Mouse (Mus musculus): ENCODE results near the gene Rexo4. TPM values are rescaled to one million over a fixed set of nuclear protein-coding genes. Genes with fewer than 3 reads are reported as not detected.

Gene Rexo4
- 24.7 and 25.0 TPM in 2 replicates for polyA plus RNA-seq (2014; fragmentation: Nextera tagmentation; extraction: Ambion mirVana)

DNA sequence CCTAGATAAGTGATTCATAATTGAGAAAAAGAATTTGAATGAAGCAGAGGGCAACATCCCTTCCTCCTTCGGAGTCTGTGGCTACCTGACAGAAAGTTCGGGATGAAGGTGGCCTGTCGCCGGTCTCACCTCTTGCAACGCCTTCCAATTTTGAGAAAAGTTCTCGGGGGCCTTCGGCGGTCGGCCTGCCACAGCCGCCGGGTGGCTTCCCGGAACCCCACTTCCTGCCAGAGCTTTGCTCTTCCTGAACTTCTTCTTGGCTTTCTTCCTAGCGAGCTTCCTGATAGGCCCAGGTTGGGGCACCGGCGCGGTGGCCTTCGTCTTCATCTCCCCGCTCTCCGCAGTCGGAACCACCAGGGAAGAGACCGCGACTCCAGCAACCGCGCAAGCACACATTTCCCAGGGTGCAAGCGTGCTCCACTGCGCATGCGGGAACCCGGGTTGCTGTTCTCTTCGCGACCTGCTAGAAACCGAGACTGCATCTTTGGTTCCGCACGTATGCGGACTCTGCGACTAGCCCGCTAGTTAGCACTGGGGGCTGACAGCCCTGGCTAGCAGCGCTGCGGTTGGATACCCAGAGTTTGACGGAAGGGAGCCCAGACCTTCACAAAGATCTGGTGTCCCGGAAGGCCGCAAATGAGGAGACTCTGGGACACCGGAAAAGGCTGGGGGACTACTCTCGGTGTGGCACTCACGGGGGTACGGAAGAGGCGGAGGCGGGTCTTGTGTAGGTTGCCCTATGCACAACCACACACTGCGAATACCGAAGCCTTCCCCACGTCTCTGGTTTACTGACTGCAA, at the start of gene Rexo4:
Gene Rexo4 (minus strand): TSS at position 464 of the 801 bp plus-strand sequence.
- ATAC-seq (ENCODE audit: insufficient number of reproducible peaks, insufficient read depth, low FRiP score, low read depth), result peak; percentile 86
- Histone ChIP-seq H3K27ac (replicated peaks in 1 of 2; ENCODE audit: control insufficient read depth in 1 of 2, insufficient read depth in 1 of 2, low read depth in 2 of 2, low read length in 2 of 2) (peak within 1 kb of the TSS; percentile 99), H3K4me1 (ENCODE audit: control insufficient read depth in 2 of 2, insufficient read depth in 2 of 2, low read length in 2 of 2) (peaks cover 0 to 15% of the 10 kb centered on the region in 2 experiments; a peak in 3 of 4 replicates), H3K27me3 (ENCODE audit: control insufficient read depth, insufficient read depth, low read length) (no peaks in the 10 kb centered on the region), H3K4me2 (ENCODE audit: low read length) (peak within 1 kb of the TSS; percentile 93), H3K9ac (ENCODE audit: low read length) (peak within 1 kb of the TSS; percentile 88), H3K36me3 (ENCODE audit: control insufficient read depth, insufficient read depth, low read length) (peaks cover 28% of the 10 kb centered on the region), H3K4me3 (ENCODE audit: control insufficient read depth in 1 of 2, insufficient read depth in 1 of 2, low read depth in 1 of 2, low read length in 2 of 2) (peak within 1 kb of the TSS; percentile 68 to 85), H3K9me3 (ENCODE audit: control insufficient read depth, low read length) (no peaks in the 10 kb centered on the region)
- under 1% methylated on average over 50 of the region's 50 CpGs for WGBS

DNA sequence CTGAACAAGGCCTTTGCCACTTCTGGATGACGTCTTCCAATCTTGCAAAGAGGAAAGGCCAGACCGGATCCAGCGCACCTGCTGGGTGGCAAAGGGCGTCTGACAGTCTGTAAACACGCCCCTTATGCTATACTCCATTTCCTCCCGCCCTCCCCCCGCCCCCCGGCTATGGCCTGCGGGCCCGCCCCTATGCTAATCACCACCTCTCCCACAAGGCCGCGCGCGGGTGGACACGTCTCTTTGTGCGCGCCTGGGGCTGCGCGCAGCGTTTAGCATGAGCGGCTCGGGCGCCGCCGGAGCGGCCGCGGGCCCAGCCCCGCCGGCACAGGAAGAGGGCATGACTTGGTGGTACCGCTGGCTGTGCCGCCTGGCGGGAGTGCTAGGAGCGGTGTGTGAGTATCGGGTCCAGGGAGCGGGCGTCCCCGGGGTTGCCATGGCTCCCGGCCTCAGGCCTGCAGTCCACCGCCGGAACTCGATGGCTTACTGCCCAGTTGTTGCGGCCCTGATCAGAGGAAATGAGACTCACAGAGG, 45.6 kb upstream of the Rexo4 start, which contains the start of gene Cacfd1:
Gene Cacfd1 (plus strand): TSS at position 213 of the 531 bp plus-strand sequence.
- Histone ChIP-seq H3K27me3 (ENCODE audit: control insufficient read depth, insufficient read depth, low read length) (no peaks in the 10 kb centered on the region), H3K4me3 (ENCODE audit: control insufficient read depth in 1 of 2, insufficient read depth in 1 of 2, low read depth in 1 of 2, low read length in 2 of 2) (peak within 1 kb of the TSS; percentile 68 to 69), H3K36me3 (ENCODE audit: control insufficient read depth, insufficient read depth, low read length) (peaks cover 17% of the 10 kb centered on the region), H3K9ac (ENCODE audit: low read length) (peak within 1 kb of the TSS; percentile 91), H3K4me1 (ENCODE audit: control insufficient read depth in 2 of 2, insufficient read depth in 2 of 2, low read length in 2 of 2) (peaks cover 10 to 14% of the 10 kb centered on the region in 2 experiments; a peak in 3 of 4 replicates), H3K4me2 (ENCODE audit: low read length) (peak within 1 kb of the TSS; percentile 69), H3K9me3 (ENCODE audit: control insufficient read depth, low read length) (no peaks in the 10 kb centered on the region), H3K27ac (replicated peaks in 1 of 2; ENCODE audit: control insufficient read depth in 1 of 2, insufficient read depth in 1 of 2, low read depth in 2 of 2, low read length in 2 of 2) (peak within 1 kb of the TSS; percentile 46 to 76)
- ATAC-seq (ENCODE audit: insufficient number of reproducible peaks, insufficient read depth, low FRiP score, low read depth), result peak; percentile 93
- under 1% methylated on average over 43 of the region's 43 CpGs for WGBS

DNA sequence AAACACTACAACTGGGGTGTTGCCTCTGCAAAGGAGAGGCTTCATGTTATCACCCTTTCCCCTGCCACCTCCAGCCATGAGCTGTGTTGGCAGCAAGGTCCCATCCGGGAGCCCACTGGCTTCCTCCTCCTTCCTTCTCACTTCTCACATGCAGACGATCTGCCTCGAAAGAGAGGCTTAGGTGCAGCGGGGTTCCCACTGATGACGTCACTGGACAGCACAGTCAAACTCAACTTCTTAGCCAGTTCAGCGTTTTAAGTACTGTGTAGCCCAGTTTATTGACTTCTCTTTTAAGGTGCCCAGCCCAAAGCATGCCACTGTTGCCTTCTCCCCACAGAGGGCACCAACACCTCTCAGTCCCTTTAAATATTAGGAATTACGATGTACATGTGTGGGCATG, 43.5 kb upstream of the Rexo4 start:
- Histone ChIP-seq H3K27ac (replicated peaks in 1 of 2; ENCODE audit: control insufficient read depth in 1 of 2, insufficient read depth in 1 of 2, low read depth in 2 of 2, low read length in 2 of 2) (no peak overlapping the region), H3K27me3 (ENCODE audit: control insufficient read depth, insufficient read depth, low read length) (no peaks in the 10 kb centered on the region), H3K9me3 (ENCODE audit: control insufficient read depth, low read length) (no peaks in the 10 kb centered on the region), H3K4me2 (ENCODE audit: low read length) (no peak overlapping the region), H3K9ac (ENCODE audit: low read length) (no peak overlapping the region), H3K4me3 (ENCODE audit: control insufficient read depth in 1 of 2, insufficient read depth in 1 of 2, low read depth in 1 of 2, low read length in 2 of 2) (no peak overlapping the region), H3K4me1 (ENCODE audit: control insufficient read depth in 2 of 2, insufficient read depth in 2 of 2, low read length in 2 of 2) (peaks cover 10 to 14% of the 10 kb centered on the region in 2 experiments; a peak in 3 of 4 replicates), H3K36me3 (ENCODE audit: control insufficient read depth, insufficient read depth, low read length) (no peaks in the 10 kb centered on the region)
- WGBS, result 69% methylated on average over 7 of the region's 7 CpGs
- ATAC-seq (ENCODE audit: insufficient number of reproducible peaks, insufficient read depth, low FRiP score, low read depth), result no peak

DNA sequence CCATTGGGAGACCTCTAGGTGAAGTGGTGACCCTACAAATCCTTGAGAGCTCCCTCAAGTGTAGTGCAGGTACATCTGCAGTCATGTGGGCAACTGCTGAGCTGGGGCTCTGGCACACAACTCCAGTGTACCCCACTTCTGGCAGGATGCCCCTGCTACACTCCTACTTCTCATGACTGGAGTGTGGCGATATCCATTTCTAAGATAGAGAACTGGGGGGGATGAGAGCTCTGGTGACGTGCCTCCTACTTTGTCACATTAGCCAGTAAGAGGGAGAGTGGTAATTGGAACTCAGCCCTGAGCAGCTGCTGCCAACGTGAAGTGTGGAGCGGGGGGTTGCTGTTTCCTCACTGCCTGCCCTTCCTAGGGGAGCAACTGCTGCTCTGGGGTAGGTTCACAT, 42.1 kb upstream of the Rexo4 start:
- ATAC-seq (ENCODE audit: insufficient number of reproducible peaks, insufficient read depth, low FRiP score, low read depth), result no peak
- Histone ChIP-seq H3K27ac (replicated peaks in 1 of 2; ENCODE audit: control insufficient read depth in 1 of 2, insufficient read depth in 1 of 2, low read depth in 2 of 2, low read length in 2 of 2) (no peak overlapping the region), H3K9me3 (ENCODE audit: control insufficient read depth, low read length) (no peaks in the 10 kb centered on the region), H3K27me3 (ENCODE audit: control insufficient read depth, insufficient read depth, low read length) (no peaks in the 10 kb centered on the region), H3K4me3 (ENCODE audit: control insufficient read depth in 1 of 2, insufficient read depth in 1 of 2, low read depth in 1 of 2, low read length in 2 of 2) (no peak overlapping the region), H3K4me1 (ENCODE audit: control insufficient read depth in 2 of 2, insufficient read depth in 2 of 2, low read length in 2 of 2) (peaks cover 10 to 13% of the 10 kb centered on the region in 2 experiments; a peak in 3 of 4 replicates), H3K9ac (ENCODE audit: low read length) (no peak overlapping the region), H3K4me2 (ENCODE audit: low read length) (no peak overlapping the region), H3K36me3 (ENCODE audit: control insufficient read depth, insufficient read depth, low read length) (no peaks in the 10 kb centered on the region)
- 60% methylated on average over 4 of the region's 4 CpGs for WGBS

DNA sequence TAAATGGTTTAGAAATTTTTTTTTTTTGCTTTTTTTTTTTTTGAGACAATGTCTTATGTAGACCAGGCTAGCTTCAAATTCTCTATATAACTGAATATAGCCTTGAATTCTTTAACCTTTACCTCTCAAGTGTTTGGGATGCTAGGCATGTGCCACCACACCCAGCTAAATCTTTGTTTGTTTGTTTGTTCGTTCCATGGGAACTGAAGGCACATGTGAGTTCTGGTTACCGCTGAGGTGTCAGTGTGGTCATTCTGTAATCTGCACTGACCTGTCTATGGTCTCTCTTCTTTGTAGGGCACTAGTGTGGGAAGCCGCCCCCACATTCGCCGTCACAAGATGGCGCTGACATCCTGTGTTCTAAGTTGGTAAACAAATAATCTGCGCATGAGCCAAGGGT, 33.8 kb upstream of the Rexo4 start:
- no peaks in the 10 kb centered on the region for H3K36me3 ChIP-seq (ENCODE audit: control insufficient read depth, insufficient read depth, low read length)
- WGBS, result 84% methylated on average over 6 of the region's 7 CpGs

DNA sequence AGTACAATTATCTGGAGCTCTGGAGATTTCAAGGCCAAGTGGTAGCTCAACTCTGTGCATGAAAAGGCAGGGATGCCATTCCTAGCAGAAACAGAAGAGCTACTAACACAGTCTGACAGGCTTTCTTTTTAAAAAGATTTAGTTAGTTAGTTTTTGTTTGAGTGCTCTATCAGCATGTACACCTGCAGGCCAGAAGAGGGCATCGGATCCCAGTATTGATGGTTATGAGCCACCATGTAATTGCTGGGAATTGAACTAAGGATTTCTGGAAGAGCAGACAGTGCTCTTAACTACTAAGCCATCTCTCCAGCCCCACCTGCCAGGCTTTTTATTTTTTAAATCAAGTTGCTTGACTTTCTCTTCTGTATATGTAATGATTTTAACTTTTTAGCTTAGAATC, 33.3 kb upstream of the Rexo4 start:
- no peak for ATAC-seq (ENCODE audit: insufficient number of reproducible peaks, insufficient read depth, low FRiP score, low read depth)
- Histone ChIP-seq H3K27me3 (ENCODE audit: control insufficient read depth, insufficient read depth, low read length) (no peaks in the 10 kb centered on the region), H3K4me1 (ENCODE audit: control insufficient read depth in 2 of 2, insufficient read depth in 2 of 2, low read length in 2 of 2) (no peaks in the 10 kb centered on the region), H3K4me3 (ENCODE audit: control insufficient read depth in 1 of 2, insufficient read depth in 1 of 2, low read depth in 1 of 2, low read length in 2 of 2) (no peak overlapping the region), H3K27ac (replicated peaks in 1 of 2; ENCODE audit: control insufficient read depth in 1 of 2, insufficient read depth in 1 of 2, low read depth in 2 of 2, low read length in 2 of 2) (no peak overlapping the region), H3K9me3 (ENCODE audit: control insufficient read depth, low read length) (no peaks in the 10 kb centered on the region), H3K9ac (ENCODE audit: low read length) (no peak overlapping the region), H3K4me2 (ENCODE audit: low read length) (no peak overlapping the region), H3K36me3 (ENCODE audit: control insufficient read depth, insufficient read depth, low read length) (no peaks in the 10 kb centered on the region)
- 85% methylated on average over 1 of the region's 1 CpGs for WGBS

More for the DNA sequence above, 33.8 kb upstream of the Rexo4 start:
- Histone ChIP-seq H3K9me3 (ENCODE audit: control insufficient read depth, low read length) (no peaks in the 10 kb centered on the region), H3K27ac (replicated peaks in 1 of 2; ENCODE audit: control insufficient read depth in 1 of 2, insufficient read depth in 1 of 2, low read depth in 2 of 2, low read length in 2 of 2) (no peak overlapping the region), H3K27me3 (ENCODE audit: control insufficient read depth, insufficient read depth, low read length) (no peaks in the 10 kb centered on the region), H3K4me3 (ENCODE audit: control insufficient read depth in 1 of 2, insufficient read depth in 1 of 2, low read depth in 1 of 2, low read length in 2 of 2) (no peak overlapping the region), H3K4me2 (ENCODE audit: low read length) (no peak overlapping the region), H3K9ac (ENCODE audit: low read length) (no peak overlapping the region), H3K4me1 (ENCODE audit: control insufficient read depth in 2 of 2, insufficient read depth in 2 of 2, low read length in 2 of 2) (no peaks in the 10 kb centered on the region)
- no peak for ATAC-seq (ENCODE audit: insufficient number of reproducible peaks, insufficient read depth, low FRiP score, low read depth)

DNA sequence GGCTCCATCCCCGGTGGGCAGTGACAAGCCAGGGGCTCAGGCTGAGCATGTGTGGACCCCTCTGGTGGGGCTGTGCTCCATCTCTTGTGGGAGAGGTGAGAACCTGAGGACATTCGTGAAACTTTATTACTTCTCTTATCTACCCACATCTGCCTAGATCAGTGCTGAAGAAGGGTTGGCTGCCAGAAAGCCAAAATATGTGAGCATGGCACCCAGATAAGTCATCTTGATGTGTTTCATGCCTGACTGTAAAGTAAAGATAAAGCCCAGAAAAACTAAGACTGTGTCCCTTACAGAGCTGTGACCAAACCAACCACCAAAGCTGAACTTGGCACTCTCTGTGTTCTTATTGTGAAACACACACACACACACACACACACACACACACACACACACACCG, 29.8 kb upstream of the Rexo4 start:
- 70% methylated on average over 3 of the region's 3 CpGs for WGBS
- Histone ChIP-seq H3K27ac (replicated peaks in 1 of 2; ENCODE audit: control insufficient read depth in 1 of 2, insufficient read depth in 1 of 2, low read depth in 2 of 2, low read length in 2 of 2) (no peak overlapping the region), H3K27me3 (ENCODE audit: control insufficient read depth, insufficient read depth, low read length) (no peaks in the 10 kb centered on the region), H3K36me3 (ENCODE audit: control insufficient read depth, insufficient read depth, low read length) (no peaks in the 10 kb centered on the region), H3K4me3 (ENCODE audit: control insufficient read depth in 1 of 2, insufficient read depth in 1 of 2, low read depth in 1 of 2, low read length in 2 of 2) (no peak overlapping the region), H3K9me3 (ENCODE audit: control insufficient read depth, low read length) (no peaks in the 10 kb centered on the region), H3K9ac (ENCODE audit: low read length) (no peak overlapping the region), H3K4me1 (ENCODE audit: control insufficient read depth in 2 of 2, insufficient read depth in 2 of 2, low read length in 2 of 2) (no peaks in the 10 kb centered on the region), H3K4me2 (ENCODE audit: low read length) (no peak overlapping the region)
- no peak for ATAC-seq (ENCODE audit: insufficient number of reproducible peaks, insufficient read depth, low FRiP score, low read depth)
